Mouse (Mus musculus) regulatory T cell (primary cell): ENCODE measurements at regions not wholly inside any gene's neighbourhood (a gene's known extent, or its start where the extent isn't known, plus 50 kb on each side); places are given as distances from the start of the nearest gene placed in this dataset.

Source experiments
- in situ Hi-C: fragments of 300-600 bp; cut with MboI, MseI; formaldehyde crosslinking; loops from one replicate; pipeline ENCODE4 v1.15.1; 2025; ENCODE audit warnings: high pct_unique_total_duplicates

- in situ Hi-C loops = no loop called here
These were observed 576.3 kb upstream of the Plxna2 start for GRCm38 (mm10) chr1:194041393-194042352.

GRCm38 (mm10) chr1:194038711-194039110 is 579.3 kb upstream of the Plxna2 start:
- in situ Hi-C loops = no loop called here

GRCm38 (mm10) chr1:194034199-194034883 is 583.7 kb upstream of the Plxna2 start:
- in situ Hi-C loops = no loop called here

GRCm38 (mm10) chr1:194032603-194033002 is 585.4 kb upstream of the Plxna2 start:
- in situ Hi-C loops = no loop called here

GRCm38 (mm10) chr1:194030651-194031228 is 587.3 kb upstream of the Plxna2 start:
- in situ Hi-C loops = no loop called here

- in situ Hi-C loops = no loop called here
These were observed 590.9 kb upstream of the Plxna2 start for GRCm38 (mm10) chr1:194026958-194027692.

GRCm38 (mm10) chr1:194026213-194026612 is 591.8 kb upstream of the Plxna2 start:
- in situ Hi-C loops = no loop called here

GRCm38 (mm10) chr1:194019282-194019681 is 598.7 kb upstream of the Plxna2 start:
- in situ Hi-C loops = no loop called here

GRCm38 (mm10) chr1:193992226-193992625 is 622.1 kb upstream of the Camk1g start:
- in situ Hi-C loops = no loop called here

GRCm38 (mm10) chr1:193989956-193990675 is 620.0 kb upstream of the Camk1g start:
- in situ Hi-C loops = no loop called here

- in situ Hi-C loops = no loop called here
These were observed 619.1 kb upstream of the Camk1g start for GRCm38 (mm10) chr1:193988970-193989904.

- in situ Hi-C loops = no loop called here
These were observed 610.5 kb upstream of the Camk1g start for GRCm38 (mm10) chr1:193980571-193980970.

- in situ Hi-C loops = loop anchor here (10.0 kb wide), 1 partner anchor 1053 kb away; no protein-coding TSS in a partner anchor
These were observed 601.4 kb upstream of the Camk1g start for GRCm38 (mm10) chr1:193971537-193971936.

GRCm38 (mm10) chr1:193969264-193969908 is 599.3 kb upstream of the Camk1g start:
- in situ Hi-C loops = no loop called here

- in situ Hi-C loops = no loop called here
These were observed 598.1 kb upstream of the Camk1g start for GRCm38 (mm10) chr1:193967957-193968926.

- in situ Hi-C loops = no loop called here
These were observed 596.8 kb upstream of the Camk1g start for GRCm38 (mm10) chr1:193966652-193967555.

GRCm38 (mm10) chr1:193965278-193965677 is 595.2 kb upstream of the Camk1g start:
- in situ Hi-C loops = no loop called here
